Mouse (Mus musculus) heart, adult 8-10 months (tissue): Measurements from ENCODE around the gene Rev1. TPM values are rescaled to one million over a fixed set of nuclear protein-coding genes. Genes with fewer than 3 reads are reported as not detected.
"Not testable (repeated sequence)": the region's sequence is repeated elsewhere in the genome, so short reads cannot be mapped to it uniquely, and the experiment has no call there.

Experiments used
- DNase-seq: peaks from one replicate; pipeline ENCODE4 v3.0.0; 2022; ENCODE audit warnings: low spot score
- total RNA-seq, 4 experiments: library from RNA; stranded (reverse); gene quantifications; 2 replicates each; pipeline ENCODE4 v1.2.4; 2022

Rev1 gene
- total RNA-seq, 4 experiments from 2014 or later, result 14.0 to 18.1 (median 16.8) TPM

- no peak for DNase-seq
These were observed 62.3 kb downstream of the Rev1 start for GRCm38 (mm10) chr1:38067276-38067675.

- DNase-seq, result not testable (repeated sequence)
These were observed 67.4 kb downstream of the Rev1 start for GRCm38 (mm10) chr1:38062156-38062555.

GRCm38 (mm10) chr1:38058417-38058816 is 71.2 kb downstream of the Rev1 start:
- no peak for DNase-seq

- DNase-seq, result no peak
These were observed 74.4 kb downstream of the Rev1 start for GRCm38 (mm10) chr1:38055176-38055575.

- no peak for DNase-seq
These were observed 80.0 kb downstream of the Rev1 start for GRCm38 (mm10) chr1:38049562-38049961.

GRCm38 (mm10) chr1:38048121-38048520 is 81.5 kb downstream of the Rev1 start:
- DNase-seq, result no peak

GRCm38 (mm10) chr1:38038898-38039297 is 90.7 kb downstream of the Rev1 start:
- DNase-seq, result no peak

- DNase-seq, result no peak
These were observed 92.2 kb downstream of the Rev1 start for GRCm38 (mm10) chr1:38037375-38037774.

GRCm38 (mm10) chr1:38035521-38035920 is 94.1 kb downstream of the Rev1 start:
- no peak for DNase-seq

- DNase-seq, result no peak
These were observed 98.2 kb downstream of the Rev1 start for GRCm38 (mm10) chr1:38031391-38031790.

- no peak for DNase-seq
These were observed 102.3 kb downstream of the Rev1 start for GRCm38 (mm10) chr1:38027301-38027700.

GRCm38 (mm10) chr1:38014551-38015203 is 114.9 kb downstream of the Rev1 start:
- DNase-seq, result no peak

- no peak for DNase-seq
These were observed 117.1 kb downstream of the Rev1 start for GRCm38 (mm10) chr1:38012509-38012908.

GRCm38 (mm10) chr1:38012104-38012503 is 117.5 kb downstream of the Rev1 start:
- peak; percentile 21 for DNase-seq

- DNase-seq, result no peak
These were observed 118.0 kb downstream of the Rev1 start for GRCm38 (mm10) chr1:38011647-38012046.

GRCm38 (mm10) chr1:38006741-38007140 is 122.9 kb downstream of the Rev1 start:
- DNase-seq, result no peak

- no peak for DNase-seq
These were observed 126.6 kb downstream of the Rev1 start for GRCm38 (mm10) chr1:38003046-38003445.

Other genes starting within 250 kb of the Rev1 start
- 1 to 10 TPM; 2.9 to 4.1 (median 3.5) TPM for gene Mitd1, start 239.4 kb downstream of the Rev1 start, total RNA-seq
- 100 to 1,000 TPM; 398 to 451 (median 428) TPM for gene Mrpl30, start 239.3 kb downstream of the Rev1 start, total RNA-seq
- gene Lyg2, start 213.3 kb downstream of the Rev1 start, total RNA-seq, result not detected
- gene Lyg1, start 172.0 kb downstream of the Rev1 start, total RNA-seq, result not detected
- gene Txndc9, start 131.9 kb downstream of the Rev1 start, total RNA-seq, result 10 to 100 TPM; 54.6 to 63.0 (median 59.3) TPM
- 10 to 100 TPM; 51.0 to 57.4 (median 54.5) TPM for gene Eif5b, start 131.8 kb downstream of the Rev1 start, total RNA-seq